Mouse (Mus musculus) lung, embryonic 16.5 days (tissue): ENCODE results near the gene B230118H07Rik. TPM values are rescaled to one million over a fixed set of nuclear protein-coding genes. Genes with fewer than 3 reads are reported as not detected.

Experiments used
- ATAC-seq: fragments of 200-750 bp; cut with Nextera tagmentation; 2 replicates; pipeline ENCODE4 v1.8.0; 2017; ENCODE audit warnings: low read depth, mild to moderate bottlenecking, moderate library complexity
- H3K27ac ChIP-seq: fragments of 300-500 bp; sonication (generic); 2 replicates; pipeline ENCODE4 v1.5.1; 2014; ENCODE audit warnings: mild to moderate bottlenecking, control low read depth, low read length
- H3K27me3 ChIP-seq: fragments of 300-500 bp; sonication (generic); 2 replicates; pipeline ENCODE4 v1.6.1; 2014; ENCODE audit warnings: low read depth, low read length, mixed read lengths; ENCODE audit not compliant: control insufficient read depth, insufficient read depth
- H3K36me3 ChIP-seq: fragments of 300-500 bp; sonication (generic); 2 replicates; pipeline ENCODE4 v1.6.1; 2014; ENCODE audit warnings: low read length; ENCODE audit not compliant: control insufficient read depth, insufficient read depth
- H3K4me1 ChIP-seq: fragments of 300-500 bp; sonication (generic); replicated peaks from 2 replicates; pipeline ENCODE4 v1.6.1; 2014; ENCODE audit warnings: low read length, mixed read lengths; ENCODE audit not compliant: control insufficient read depth, insufficient read depth
- H3K4me2 ChIP-seq: fragments of 300-500 bp; sonication (generic); 2 replicates; pipeline ENCODE4 v1.6.1; 2014; ENCODE audit warnings: low read depth, low read length, control low read depth
- H3K4me3 ChIP-seq: fragments of 300-500 bp; sonication (generic); 2 replicates; pipeline ENCODE4 v1.5.1; 2014; ENCODE audit warnings: mild to moderate bottlenecking, low read length, control low read depth
- H3K9ac ChIP-seq: fragments of 300-500 bp; sonication (generic); 2 replicates; pipeline ENCODE4 v1.6.1; 2014; ENCODE audit warnings: low read length, control low read depth
- H3K9me3 ChIP-seq: fragments of 300-500 bp; sonication (generic); 2 replicates; pipeline ENCODE4 v1.6.1; 2016; ENCODE audit warnings: low read length; ENCODE audit not compliant: control insufficient read depth
- WGBS: fragments of 180-500 bp; shearing (Covaris S2); extraction: QIAGEN DNeasy Blood & Tissue Kit; methylation state at CpG from one replicate; pipeline ENCODE4 v1.1.7; 2014; 5-methylcytosine and 5-hydroxymethylcytosine counted together
- polyA plus RNA-seq: library from polyadenylated mRNA; unstranded; fragments of >200 nt; fragmentation: Nextera tagmentation; extraction: Ambion mirVana; gene quantifications from 2 replicates; pipeline ENCODE4 v1.2.1, GENCODE M21; 2015

The B230118H07Rik gene
- polyA plus RNA-seq, 1 experiment from 2014 or later: 58.4 TPM

GRCm38 (mm10) chr2:101580027-101580426 lies 69.3 kb downstream of the B230118H07Rik start:
- no peaks in the 10 kb centered on the region for H3K36me3 ChIP-seq
- H3K9ac ChIP-seq: no peak overlapping the region
- H3K27me3 ChIP-seq: no peaks in the 10 kb centered on the region
- H3K9me3 ChIP-seq: no peaks in the 10 kb centered on the region
- no peaks in the 10 kb centered on the region for H3K4me1 ChIP-seq
- H3K27ac ChIP-seq: no peak overlapping the region
- H3K4me2 ChIP-seq: no peak overlapping the region
- no peak overlapping the region for H3K4me3 ChIP-seq
- no peak for ATAC-seq
- 65% methylated on average over 2 of the region's 2 CpGs for WGBS

- Histone ChIP-seq H3K9ac (no peak overlapping the region), H3K27ac (no peak overlapping the region), H3K4me2 (no peak overlapping the region), H3K4me3 (no peak overlapping the region), H3K36me3 (no peaks in the 10 kb centered on the region), H3K9me3 (no peaks in the 10 kb centered on the region), H3K27me3 (no peaks in the 10 kb centered on the region), H3K4me1 (no peaks in the 10 kb centered on the region)
- WGBS: 50% methylated on average over 4 of the region's 4 CpGs
- no peak for ATAC-seq
Measured at GRCm38 (mm10) chr2:101577243-101577642, 72.1 kb downstream of the B230118H07Rik start.

- no peak for ATAC-seq
- Histone ChIP-seq H3K4me1 (no peaks in the 10 kb centered on the region), H3K9ac (no peak overlapping the region), H3K4me3 (no peak overlapping the region), H3K36me3 (no peaks in the 10 kb centered on the region), H3K9me3 (no peaks in the 10 kb centered on the region), H3K27ac (no peak overlapping the region), H3K27me3 (no peaks in the 10 kb centered on the region), H3K4me2 (no peak overlapping the region)
- 75% methylated on average over 3 of the region's 5 CpGs for WGBS
Measured at GRCm38 (mm10) chr2:101569230-101569629, 80.1 kb downstream of the B230118H07Rik start.

GRCm38 (mm10) chr2:101567490-101567889 lies 81.8 kb downstream of the B230118H07Rik start:
- Histone ChIP-seq H3K4me3 (no peak overlapping the region), H3K9ac (no peak overlapping the region), H3K4me2 (no peak overlapping the region), H3K4me1 (no peaks in the 10 kb centered on the region), H3K27ac (no peak overlapping the region), H3K36me3 (no peaks in the 10 kb centered on the region), H3K9me3 (no peaks in the 10 kb centered on the region), H3K27me3 (no peaks in the 10 kb centered on the region)
- ATAC-seq: no peak
- WGBS: 78% methylated on average over 2 of the region's 2 CpGs

GRCm38 (mm10) chr2:101563776-101564175 lies 85.6 kb downstream of the B230118H07Rik start:
- ATAC-seq: no peak
- WGBS: 71% methylated on average over 4 of the region's 4 CpGs

GRCm38 (mm10) chr2:101563206-101563605 lies 86.1 kb downstream of the B230118H07Rik start:
- Histone ChIP-seq H3K27me3 (no peaks in the 10 kb centered on the region), H3K9me3 (no peaks in the 10 kb centered on the region), H3K27ac (no peak overlapping the region), H3K4me3 (no peak overlapping the region), H3K36me3 (no peaks in the 10 kb centered on the region), H3K9ac (no peak overlapping the region), H3K4me2 (no peak overlapping the region), H3K4me1 (no peaks in the 10 kb centered on the region)
- ATAC-seq: no peak
- WGBS: 69% methylated on average over 6 of the region's 6 CpGs

More at GRCm38 (mm10) chr2:101563776-101564175, 85.6 kb downstream of the B230118H07Rik start:
- Histone ChIP-seq H3K27ac (no peak overlapping the region), H3K36me3 (no peaks in the 10 kb centered on the region), H3K9me3 (no peaks in the 10 kb centered on the region), H3K27me3 (no peaks in the 10 kb centered on the region), H3K4me2 (no peak overlapping the region), H3K4me3 (no peak overlapping the region), H3K9ac (no peak overlapping the region), H3K4me1 (no peaks in the 10 kb centered on the region)

- Histone ChIP-seq H3K9ac (no peak overlapping the region), H3K27me3 (no peaks in the 10 kb centered on the region), H3K4me1 (no peaks in the 10 kb centered on the region), H3K4me3 (no peak overlapping the region), H3K27ac (no peak overlapping the region), H3K4me2 (no peak overlapping the region), H3K9me3 (no peaks in the 10 kb centered on the region), H3K36me3 (no peaks in the 10 kb centered on the region)
- no peak for ATAC-seq
- 80% methylated on average over 3 of the region's 3 CpGs for WGBS
Measured at GRCm38 (mm10) chr2:101559431-101559830, 89.9 kb downstream of the B230118H07Rik start.

GRCm38 (mm10) chr2:101555886-101556285 lies 93.4 kb downstream of the B230118H07Rik start:
- Histone ChIP-seq H3K4me3 (no peak overlapping the region), H3K27me3 (no peaks in the 10 kb centered on the region), H3K4me1 (no peaks in the 10 kb centered on the region), H3K36me3 (no peaks in the 10 kb centered on the region), H3K9me3 (no peaks in the 10 kb centered on the region), H3K4me2 (no peak overlapping the region), H3K9ac (no peak overlapping the region), H3K27ac (no peak overlapping the region)
- ATAC-seq: no peak
- 89% methylated on average over 1 of the region's 1 CpGs for WGBS

GRCm38 (mm10) chr2:101553851-101554250 lies 95.5 kb downstream of the B230118H07Rik start:
- Histone ChIP-seq H3K36me3 (no peaks in the 10 kb centered on the region), H3K9me3 (no peaks in the 10 kb centered on the region), H3K4me2 (no peak overlapping the region), H3K9ac (no peak overlapping the region), H3K27me3 (no peaks in the 10 kb centered on the region), H3K4me3 (no peak overlapping the region), H3K4me1 (no peaks in the 10 kb centered on the region), H3K27ac (no peak overlapping the region)
- 76% methylated on average over 5 of the region's 5 CpGs for WGBS
- ATAC-seq: no peak

GRCm38 (mm10) chr2:101552301-101552700 lies 97.0 kb downstream of the B230118H07Rik start:
- no peak overlapping the region for H3K27ac ChIP-seq
- no peaks in the 10 kb centered on the region for H3K36me3 ChIP-seq
- no peak overlapping the region for H3K4me2 ChIP-seq
- ATAC-seq: no peak
- H3K4me3 ChIP-seq: no peak overlapping the region
- H3K9ac ChIP-seq: no peak overlapping the region
- 85% methylated on average over 8 of the region's 8 CpGs for WGBS
- H3K27me3 ChIP-seq: no peaks in the 10 kb centered on the region
- no peaks in the 10 kb centered on the region for H3K9me3 ChIP-seq
- H3K4me1 ChIP-seq: no peaks in the 10 kb centered on the region
